Mouse (Mus musculus): ENCODE data around the gene Man2a1. TPM values are rescaled to one million over a fixed set of nuclear protein-coding genes. Genes with fewer than 3 reads are reported as not detected.

Man2a1 gene
- polyA plus RNA-seq, 1 experiment = 12.5 TPM

DNA sequence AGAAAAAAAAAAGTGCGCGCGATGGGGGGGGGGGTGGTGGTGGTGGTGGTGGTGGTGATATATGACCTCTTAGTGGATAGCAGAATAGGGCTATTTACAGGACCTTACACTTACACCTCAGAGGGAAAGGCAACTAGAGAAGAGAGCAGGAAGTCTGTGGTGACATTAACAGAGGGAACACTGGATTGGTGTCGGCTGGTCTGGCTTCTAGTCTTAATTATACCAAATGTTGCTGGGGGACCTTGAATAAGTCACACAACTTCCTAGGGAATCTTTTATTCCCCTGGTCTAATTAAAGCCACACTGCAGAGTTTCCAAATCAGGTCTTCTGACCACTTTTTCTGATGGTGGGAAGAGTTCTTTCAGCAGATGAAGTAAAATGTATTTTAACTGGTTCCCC lies 163.0 kb downstream of the Man2a1 start:
- Histone ChIP-seq H3K79me2 (ENCODE audit: control insufficient read depth, insufficient read depth) (no peaks in the 10 kb centered on the region), H3K79me3 (ENCODE audit: low read depth) (no peaks in the 10 kb centered on the region), H3ac (ENCODE audit: control insufficient read depth, insufficient read length, low read depth) (no peak overlapping the region), H3K4me3 (ENCODE audit: insufficient read depth, poor library complexity, severe bottlenecking) (no peak overlapping the region), H3K27me3 (ENCODE audit: control insufficient read depth, insufficient read depth, insufficient read length) (no peaks in the 10 kb centered on the region), H3K36me3 (ENCODE audit: control insufficient read depth, insufficient read depth) (no peaks in the 10 kb centered on the region)
- no peak for TF ChIP-seq FOSL1 (IDR thresholded peaks at IDR 0.05; ENCODE audit: insufficient read depth, low read length, poor library complexity, severe bottlenecking)

DNA sequence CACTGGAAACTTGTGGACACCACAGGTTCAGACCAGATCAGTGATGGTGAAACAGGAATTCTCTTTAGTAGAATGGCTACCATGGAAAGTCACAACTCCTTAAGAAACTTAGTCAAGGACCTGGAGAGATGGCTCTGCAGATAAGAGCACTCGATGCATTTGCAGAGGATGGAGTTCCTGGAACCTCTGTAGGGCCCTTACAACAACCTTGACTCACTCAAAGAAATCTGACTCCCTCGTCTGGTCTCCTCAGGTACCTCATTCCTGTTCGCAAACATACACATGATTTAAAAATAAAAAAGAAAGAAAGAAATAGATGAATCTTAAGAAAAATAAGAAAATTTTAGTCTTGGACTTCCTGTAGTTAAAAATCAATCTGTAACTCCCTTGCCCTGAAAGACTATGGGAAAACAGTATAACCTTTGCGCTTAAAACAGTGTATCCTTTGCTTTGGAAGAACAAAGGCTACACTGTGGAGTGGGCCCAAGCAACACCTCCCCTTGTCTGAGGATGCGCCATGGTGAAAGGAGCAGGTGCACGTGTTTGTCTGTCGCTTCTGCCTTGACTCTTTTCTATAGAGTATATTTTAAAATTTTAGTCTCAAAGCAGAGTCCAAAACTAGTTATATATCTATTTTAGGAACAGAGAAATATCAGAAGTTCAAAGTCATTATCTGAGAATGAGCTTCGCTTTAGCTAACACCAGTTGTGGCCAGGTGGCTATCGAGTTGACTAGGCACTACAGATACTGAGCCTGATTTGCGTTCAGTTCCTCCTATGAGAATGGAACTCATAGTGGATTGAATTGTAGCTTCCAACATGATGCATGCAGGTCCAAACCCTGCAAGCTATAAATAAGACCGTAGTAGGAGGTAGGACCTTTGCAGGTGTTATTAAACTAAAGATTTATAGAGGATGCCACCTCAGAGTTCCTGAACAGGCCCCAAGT lies 163.9 kb downstream of the Man2a1 start:
- no peaks in the 10 kb centered on the region for H3K79me3 ChIP-seq (ENCODE audit: low read depth)
- H3K27me3 ChIP-seq (ENCODE audit: control insufficient read depth, insufficient read depth, insufficient read length) = no peaks in the 10 kb centered on the region
- peak overlapping the region; percentile 38 for H3ac ChIP-seq (ENCODE audit: control insufficient read depth, insufficient read length, low read depth)
- no peak overlapping the region for H3K4me3 ChIP-seq (ENCODE audit: insufficient read depth, poor library complexity, severe bottlenecking)
- no peaks in the 10 kb centered on the region for H3K36me3 ChIP-seq (ENCODE audit: control insufficient read depth, insufficient read depth)
- no peaks in the 10 kb centered on the region for H3K79me2 ChIP-seq (ENCODE audit: control insufficient read depth, insufficient read depth)
- TF ChIP-seq MYOG (IDR thresholded peaks at IDR 0.05; ENCODE audit: control insufficient read depth, extremely low read depth, insufficient read length) = no peak
- no peak for TF ChIP-seq CEBPB (IDR thresholded peaks at IDR 0.05; ENCODE audit: low read depth)
- no peak for TF ChIP-seq FOSL1 (IDR thresholded peaks at IDR 0.05; ENCODE audit: insufficient read depth, low read length, poor library complexity, severe bottlenecking)
- TF ChIP-seq CTCF (IDR thresholded peaks at IDR 0.05; ENCODE audit: control insufficient read depth, insufficient read depth, insufficient read length) = no peak
- no peak for TF ChIP-seq MAX (IDR thresholded peaks at IDR 0.05)
- TF ChIP-seq MYOD1 (IDR thresholded peaks at IDR 0.05; ENCODE audit: control insufficient read depth, insufficient read length, low read depth) = no peak
- no peak for TF ChIP-seq USF1 (IDR thresholded peaks at IDR 0.05; ENCODE audit: low read depth)

DNA sequence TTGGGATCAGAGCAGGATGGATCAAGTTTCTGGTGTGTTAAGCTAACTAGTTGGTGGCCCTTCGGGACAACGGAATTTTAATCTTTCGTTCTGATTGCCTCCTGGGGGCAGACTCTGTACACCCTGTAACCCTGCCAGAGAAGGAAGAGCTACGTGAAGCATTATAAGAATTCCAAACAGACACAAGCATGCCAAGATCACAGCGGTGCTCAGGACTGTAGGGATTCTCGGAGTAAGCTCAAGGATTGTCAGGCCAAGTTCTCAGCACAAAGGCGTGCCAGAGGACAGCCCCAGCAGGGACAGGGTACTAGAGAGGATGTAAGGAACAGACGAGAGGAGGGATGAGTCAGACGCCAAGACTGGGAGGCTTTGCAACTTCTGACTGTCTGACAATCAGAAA lies 164.8 kb downstream of the Man2a1 start:
- H3K36me3 ChIP-seq (ENCODE audit: control insufficient read depth, insufficient read depth) = no peaks in the 10 kb centered on the region
- no peaks in the 10 kb centered on the region for H3K79me2 ChIP-seq (ENCODE audit: control insufficient read depth, insufficient read depth)
- H3K27me3 ChIP-seq (ENCODE audit: control insufficient read depth, insufficient read depth, insufficient read length) = no peaks in the 10 kb centered on the region
- no peak overlapping the region for H3K4me3 ChIP-seq (ENCODE audit: insufficient read depth, poor library complexity, severe bottlenecking)
- TF ChIP-seq CTCF (IDR thresholded peaks at IDR 0.05; ENCODE audit: control insufficient read depth, insufficient read depth, insufficient read length) (no peak), CEBPB (IDR thresholded peaks at IDR 0.05; ENCODE audit: low read depth) (no peak), USF1 (IDR thresholded peaks at IDR 0.05; ENCODE audit: low read depth) (no peak), MYOG (IDR thresholded peaks at IDR 0.05; ENCODE audit: control insufficient read depth, extremely low read depth, insufficient read length) (no peak), MAX (IDR thresholded peaks at IDR 0.05) (no peak), MYOD1 (IDR thresholded peaks at IDR 0.05; ENCODE audit: control insufficient read depth, insufficient read length, low read depth) (no peak), FOSL1 (IDR thresholded peaks at IDR 0.05; ENCODE audit: insufficient read depth, low read length, poor library complexity, severe bottlenecking) (no peak)
- no peaks in the 10 kb centered on the region for H3K79me3 ChIP-seq (ENCODE audit: low read depth)
- H3ac ChIP-seq (ENCODE audit: control insufficient read depth, insufficient read length, low read depth) = peak overlapping the region; percentile 38

DNA sequence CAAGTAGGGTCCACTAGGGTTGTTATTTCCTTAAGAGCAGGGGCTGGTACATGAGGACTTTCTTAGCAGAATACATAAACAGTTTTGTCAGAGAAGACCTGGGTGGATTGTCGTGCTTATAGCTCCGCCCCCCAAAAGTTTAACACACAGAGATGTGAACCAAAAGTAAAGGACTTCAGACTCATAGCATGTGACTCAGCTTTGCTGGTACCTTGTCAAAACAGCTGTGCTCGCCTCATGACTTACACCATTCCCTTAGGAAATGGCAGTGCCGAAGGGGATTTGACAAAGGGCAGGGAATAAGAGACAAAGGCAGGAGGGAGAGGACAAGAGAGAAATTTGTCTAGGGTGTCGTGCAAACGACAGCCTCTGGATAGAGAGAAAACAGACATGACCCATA lies 166.0 kb downstream of the Man2a1 start:
- H3K79me3 ChIP-seq (ENCODE audit: low read depth) = no peaks in the 10 kb centered on the region
- no peaks in the 10 kb centered on the region for H3K79me2 ChIP-seq (ENCODE audit: control insufficient read depth, insufficient read depth)
- H3K27me3 ChIP-seq (ENCODE audit: control insufficient read depth, insufficient read depth, insufficient read length) = no peaks in the 10 kb centered on the region
- no peaks in the 10 kb centered on the region for H3K36me3 ChIP-seq (ENCODE audit: control insufficient read depth, insufficient read depth)
- TF ChIP-seq MYOD1 (IDR thresholded peaks at IDR 0.05; ENCODE audit: control insufficient read depth, insufficient read length, low read depth) (peak; percentile 82), CTCF (IDR thresholded peaks at IDR 0.05; ENCODE audit: control insufficient read depth, insufficient read depth, insufficient read length) (no peak), FOSL1 (IDR thresholded peaks at IDR 0.05; ENCODE audit: insufficient read depth, low read length, poor library complexity, severe bottlenecking) (no peak), USF1 (IDR thresholded peaks at IDR 0.05; ENCODE audit: low read depth) (peak; percentile 35), MAX (IDR thresholded peaks at IDR 0.05) (peak; percentile 66)
- no peak overlapping the region for H3ac ChIP-seq (ENCODE audit: control insufficient read depth, insufficient read length, low read depth)
- H3K4me3 ChIP-seq (ENCODE audit: insufficient read depth, poor library complexity, severe bottlenecking) = no peak overlapping the region

DNA sequence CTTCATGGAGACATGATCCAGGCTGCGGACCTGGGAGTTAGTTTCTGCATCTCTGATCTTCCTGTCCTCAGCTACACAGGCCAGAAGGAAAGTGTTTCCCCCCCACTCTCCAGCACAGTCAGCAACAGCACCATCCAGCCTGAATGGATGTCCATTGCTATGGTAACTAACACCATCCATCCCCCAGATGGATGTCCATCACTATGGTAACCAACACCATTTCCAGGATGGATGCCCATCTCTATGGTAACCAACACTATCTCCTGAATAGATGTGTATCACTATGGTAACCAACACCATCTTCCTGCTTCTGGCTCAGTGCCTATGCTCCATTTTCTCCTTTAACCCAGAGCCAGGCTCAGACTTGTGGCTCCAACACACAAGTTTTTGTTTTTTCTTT lies 169.7 kb downstream of the Man2a1 start:
- TF ChIP-seq CEBPB (IDR thresholded peaks at IDR 0.05; ENCODE audit: low read depth) (no peak), CTCF (IDR thresholded peaks at IDR 0.05; ENCODE audit: control insufficient read depth, insufficient read depth, insufficient read length) (no peak), FOSL1 (IDR thresholded peaks at IDR 0.05; ENCODE audit: insufficient read depth, low read length, poor library complexity, severe bottlenecking) (no peak), MYOD1 (IDR thresholded peaks at IDR 0.05; ENCODE audit: control insufficient read depth, insufficient read length, low read depth) (no peak), MAX (IDR thresholded peaks at IDR 0.05) (no peak), MYOG (IDR thresholded peaks at IDR 0.05; ENCODE audit: control insufficient read depth, extremely low read depth, insufficient read length) (no peak), USF1 (IDR thresholded peaks at IDR 0.05; ENCODE audit: low read depth) (no peak)
- Histone ChIP-seq H3K36me3 (ENCODE audit: control insufficient read depth, insufficient read depth) (no peaks in the 10 kb centered on the region), H3ac (ENCODE audit: control insufficient read depth, insufficient read length, low read depth) (no peak overlapping the region), H3K27me3 (ENCODE audit: control insufficient read depth, insufficient read depth, insufficient read length) (no peaks in the 10 kb centered on the region), H3K79me2 (ENCODE audit: control insufficient read depth, insufficient read depth) (no peaks in the 10 kb centered on the region), H3K4me3 (ENCODE audit: insufficient read depth, poor library complexity, severe bottlenecking) (no peak overlapping the region), H3K79me3 (ENCODE audit: low read depth) (no peaks in the 10 kb centered on the region)

DNA sequence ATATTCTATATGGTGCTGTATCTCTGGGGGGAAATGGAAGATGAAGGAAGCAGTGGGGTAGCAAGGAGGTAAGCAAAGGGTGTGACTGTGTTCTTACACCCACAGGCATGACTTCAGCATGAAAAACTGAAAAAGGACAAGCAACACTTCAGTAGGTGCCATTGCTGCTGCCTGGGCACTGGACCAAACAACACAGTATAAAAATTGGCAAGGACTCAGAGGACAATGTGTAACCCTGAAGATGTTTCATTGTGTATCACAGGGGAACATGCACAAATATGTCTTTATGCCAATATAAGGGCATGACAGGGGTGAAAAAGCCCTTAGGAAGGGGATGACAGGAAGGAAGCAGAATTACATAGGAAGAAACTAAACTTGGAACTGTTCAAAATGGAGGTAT lies 172.1 kb downstream of the Man2a1 start:
- Histone ChIP-seq H3ac (ENCODE audit: control insufficient read depth, insufficient read length, low read depth) (no peak overlapping the region), H3K27me3 (ENCODE audit: control insufficient read depth, insufficient read depth, insufficient read length) (no peaks in the 10 kb centered on the region), H3K79me3 (ENCODE audit: low read depth) (no peaks in the 10 kb centered on the region), H3K79me2 (ENCODE audit: control insufficient read depth, insufficient read depth) (no peaks in the 10 kb centered on the region), H3K4me3 (ENCODE audit: insufficient read depth, poor library complexity, severe bottlenecking) (no peak overlapping the region), H3K36me3 (ENCODE audit: control insufficient read depth, insufficient read depth) (no peaks in the 10 kb centered on the region)
- no peak for TF ChIP-seq USF1 (IDR thresholded peaks at IDR 0.05; ENCODE audit: low read depth)
- no peak for TF ChIP-seq MYOG (IDR thresholded peaks at IDR 0.05; ENCODE audit: control insufficient read depth, extremely low read depth, insufficient read length)
- TF ChIP-seq MAX (IDR thresholded peaks at IDR 0.05) = no peak
- TF ChIP-seq CEBPB (IDR thresholded peaks at IDR 0.05; ENCODE audit: low read depth) = no peak
- TF ChIP-seq CTCF (IDR thresholded peaks at IDR 0.05; ENCODE audit: control insufficient read depth, insufficient read depth, insufficient read length) = no peak
- TF ChIP-seq MYOD1 (IDR thresholded peaks at IDR 0.05; ENCODE audit: control insufficient read depth, insufficient read length, low read depth) = no peak
- no peak for TF ChIP-seq FOSL1 (IDR thresholded peaks at IDR 0.05; ENCODE audit: insufficient read depth, low read length, poor library complexity, severe bottlenecking)

All from C2C12 (cell line).